Mouse (Mus musculus) right cerebral cortex, postnatal 4 days (tissue): ENCODE data around the gene Gpx4.

Source experiments
- DNase-seq: peaks from one replicate; pipeline ENCODE4 v3.0.0-alpha.2; 2022

Gpx4 gene

GRCm38 (mm10) chr10:80074813-80075601, 28.0 kb downstream of the Gpx4 start:
- DNase-seq: no peak

- no peak for DNase-seq
These were observed 29.0 kb downstream of the Gpx4 start for GRCm38 (mm10) chr10:80075924-80076323.

GRCm38 (mm10) chr10:80076386-80076785, 29.4 kb downstream of the Gpx4 start:
- no peak for DNase-seq

- DNase-seq: no peak
These were observed 30.3 kb downstream of the Gpx4 start for GRCm38 (mm10) chr10:80077312-80077711.

GRCm38 (mm10) chr10:80078366-80078765, 31.4 kb downstream of the Gpx4 start:
- no peak for DNase-seq

GRCm38 (mm10) chr10:80080396-80081070, 33.6 kb downstream of the Gpx4 start:
- no peak for DNase-seq

- no peak for DNase-seq
These were observed 34.1 kb downstream of the Gpx4 start for GRCm38 (mm10) chr10:80081075-80081474.

GRCm38 (mm10) chr10:80084817-80085487, 38.0 kb downstream of the Gpx4 start:
- DNase-seq: peak; percentile 14

- DNase-seq: no peak
These were observed 39.9 kb downstream of the Gpx4 start for GRCm38 (mm10) chr10:80086847-80087246.

GRCm38 (mm10) chr10:80087483-80087882, 40.5 kb downstream of the Gpx4 start:
- no peak for DNase-seq

- DNase-seq: no peak
These were observed 42.2 kb downstream of the Gpx4 start for GRCm38 (mm10) chr10:80089146-80089545.

- DNase-seq: no peak
These were observed 44.6 kb downstream of the Gpx4 start for GRCm38 (mm10) chr10:80091527-80091926.

- no peak for DNase-seq
These were observed 45.7 kb downstream of the Gpx4 start for GRCm38 (mm10) chr10:80092690-80093089.

GRCm38 (mm10) chr10:80094085-80094484, 47.1 kb downstream of the Gpx4 start:
- DNase-seq: no peak

GRCm38 (mm10) chr10:80094684-80095083, 47.7 kb downstream of the Gpx4 start:
- no peak for DNase-seq

GRCm38 (mm10) chr10:80095547-80095946, 48.6 kb downstream of the Gpx4 start:
- DNase-seq: no peak

GRCm38 (mm10) chr10:80097275-80097674, 50.3 kb downstream of the Gpx4 start:
- DNase-seq: no peak

GRCm38 (mm10) chr10:80098630-80099029, 51.7 kb downstream of the Gpx4 start:
- DNase-seq: no peak

- DNase-seq: no peak
These were observed 54.0 kb downstream of the Gpx4 start for GRCm38 (mm10) chr10:80100982-80101381.

GRCm38 (mm10) chr10:80102216-80102915, 55.4 kb downstream of the Gpx4 start:
- peak; percentile 79 for DNase-seq

GRCm38 (mm10) chr10:80103032-80103431, 56.1 kb downstream of the Gpx4 start:
- no peak for DNase-seq

GRCm38 (mm10) chr10:80104181-80104580, 57.2 kb downstream of the Gpx4 start:
- DNase-seq: no peak

GRCm38 (mm10) chr10:80105460-80105859, 58.5 kb downstream of the Gpx4 start, which contains the start of gene Sbno2:
Gene Sbno2, minus strand, starts transcription at chr10:80105571.
- no peak for DNase-seq
